Mouse (Mus musculus) forebrain, embryonic 14.5 days (tissue): Measurements from ENCODE around the gene Bhlhe41. TPM values are rescaled to one million over a fixed set of nuclear protein-coding genes. Genes with fewer than 3 reads are reported as not detected.
A peak's percentile ranks its signal among the peaks of the same experiment; 100 is the strongest.

Experiments
- ATAC-seq: fragments of 200-750 bp; cut with Nextera tagmentation; 2 replicates; pipeline ENCODE4 v1.8.0; 2017; ENCODE audit warnings: mild to moderate bottlenecking, moderate library complexity
- DNase-seq: peaks from one replicate; pipeline ENCODE4 v3.0.0-alpha.2; 2015; ENCODE audit warnings: low spot score
- H3K27ac ChIP-seq: fragments of 300-500 bp; sonication (generic); 2 replicates; pipeline ENCODE4 v1.5.1; 2014; ENCODE audit warnings: low read depth, mild to moderate bottlenecking, control low read depth, low read length, moderate library complexity
- H3K27me3 ChIP-seq: fragments of 300-500 bp; sonication (generic); replicated peaks from 2 replicates; pipeline ENCODE4 v1.6.1; 2014; ENCODE audit warnings: low read length, control low read depth, mixed read lengths; ENCODE audit not compliant: control insufficient read depth, insufficient read depth
- H3K36me3 ChIP-seq: fragments of 300-500 bp; sonication (generic); 2 replicates; pipeline ENCODE4 v1.6.1; 2014; ENCODE audit warnings: low read length, control low read depth; ENCODE audit not compliant: control insufficient read depth, insufficient read depth
- H3K4me1 ChIP-seq: fragments of 300-500 bp; sonication (generic); 2 replicates; pipeline ENCODE4 v1.6.1; 2014; ENCODE audit warnings: antibody characterized with exemption, low read length, control low read depth; ENCODE audit not compliant: control insufficient read depth, insufficient read depth
- H3K4me2 ChIP-seq: fragments of 300-500 bp; sonication (generic); 2 replicates; pipeline ENCODE4 v1.6.1; 2014; ENCODE audit warnings: mild to moderate bottlenecking, control low read depth, low read length
- H3K4me3 ChIP-seq: fragments of 300-500 bp; sonication (generic); 2 replicates; pipeline ENCODE4 v1.5.1; 2014; ENCODE audit warnings: low read depth, low read length, control low read depth
- H3K9ac ChIP-seq: fragments of 300-500 bp; sonication (generic); 2 replicates; pipeline ENCODE4 v1.6.1; 2014; ENCODE audit warnings: mild to moderate bottlenecking, low read length, control low read depth, moderate library complexity
- H3K9me3 ChIP-seq: fragments of 300-500 bp; sonication (generic); replicated peaks from 2 replicates; pipeline ENCODE4 v1.6.1; 2016; ENCODE audit warnings: low read length, control low read depth, mixed read lengths; ENCODE audit not compliant: control insufficient read depth
- WGBS: fragments of 180-500 bp; shearing (Covaris S2); extraction: QIAGEN DNeasy Blood & Tissue Kit; methylation state at CpG from one replicate; pipeline ENCODE4 v1.1.7; 2014; 5-methylcytosine and 5-hydroxymethylcytosine counted together
- polyA plus RNA-seq: library from polyadenylated mRNA; unstranded; fragments of >200 nt; fragmentation: Nextera tagmentation; extraction: Ambion mirVana; gene quantifications from 2 replicates; pipeline ENCODE4 v1.2.1, GENCODE M21; 2014

Gene Bhlhe41
- polyA plus RNA-seq: 1.7 and 2.5 TPM in 2 replicates

DNA sequence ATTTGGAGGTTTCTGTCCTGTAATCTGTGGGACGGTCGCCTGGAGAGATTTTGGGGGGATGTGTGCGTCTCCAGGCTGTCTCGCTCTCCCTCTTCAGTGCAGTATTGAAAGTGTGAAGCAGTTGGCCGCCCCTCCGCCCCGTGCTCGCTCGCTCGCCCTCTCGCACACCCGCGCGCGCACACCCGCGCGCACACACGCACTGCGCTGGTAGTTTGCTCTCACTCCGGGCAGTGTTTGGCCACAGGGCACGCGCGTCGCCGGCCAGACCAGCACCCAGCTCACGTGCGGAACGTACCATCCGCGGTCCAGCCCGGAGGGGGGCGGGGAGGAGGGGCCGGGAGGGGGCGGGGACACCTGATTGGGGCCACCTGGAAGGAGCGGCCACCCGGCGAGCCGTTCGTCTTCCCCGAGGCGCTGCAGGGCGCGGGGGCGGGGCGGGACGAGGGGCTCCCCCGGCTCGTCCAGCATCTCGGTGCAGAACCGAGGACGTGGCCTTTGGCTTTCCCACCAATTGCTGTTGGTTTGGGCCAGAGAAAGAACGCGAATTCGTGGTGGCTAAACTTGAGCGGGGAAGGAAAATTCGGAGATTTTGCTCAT, at the start of gene Bhlhe41:
Gene Bhlhe41 (minus strand): TSS at position 270 of the 597 bp plus-strand sequence.
- Histone ChIP-seq H3K4me1 (peaks cover 3% of the 10 kb centered on the region), H3K4me3 (peak within 1 kb of the TSS; percentile 52), H3K4me2 (peak within 1 kb of the TSS; percentile 99), H3K27me3 (peaks cover 35% of the 10 kb centered on the region), H3K36me3 (no peaks in the 10 kb centered on the region), H3K9ac (peak within 1 kb of the TSS; percentile 61), H3K27ac (0 out of 2 replicates have a peak within 1 kb of the TSS, but pooled peaks have one; percentile 21), H3K9me3 (no peaks in the 10 kb centered on the region)
- peak; percentile 68 for DNase-seq
- under 1% methylated on average over 54 of the region's 57 CpGs for WGBS
- peak; percentile 28 for ATAC-seq

- Histone ChIP-seq H3K4me1 (peaks cover 4% of the 10 kb centered on the region; the same call in 1 of the 2 replicates), H3K27me3 (no peaks in the 10 kb centered on the region), H3K36me3 (no peaks in the 10 kb centered on the region), H3K27ac (no peak overlapping the region), H3K4me2 (no peak overlapping the region), H3K9ac (no peak overlapping the region), H3K9me3 (no peaks in the 10 kb centered on the region), H3K4me3 (no peak overlapping the region)
- DNase-seq (no peak), ATAC-seq (no peak)
Measured at GRCm38 (mm10) chr6:145912232-145912631, 46.9 kb upstream of the Bhlhe41 start.

DNA sequence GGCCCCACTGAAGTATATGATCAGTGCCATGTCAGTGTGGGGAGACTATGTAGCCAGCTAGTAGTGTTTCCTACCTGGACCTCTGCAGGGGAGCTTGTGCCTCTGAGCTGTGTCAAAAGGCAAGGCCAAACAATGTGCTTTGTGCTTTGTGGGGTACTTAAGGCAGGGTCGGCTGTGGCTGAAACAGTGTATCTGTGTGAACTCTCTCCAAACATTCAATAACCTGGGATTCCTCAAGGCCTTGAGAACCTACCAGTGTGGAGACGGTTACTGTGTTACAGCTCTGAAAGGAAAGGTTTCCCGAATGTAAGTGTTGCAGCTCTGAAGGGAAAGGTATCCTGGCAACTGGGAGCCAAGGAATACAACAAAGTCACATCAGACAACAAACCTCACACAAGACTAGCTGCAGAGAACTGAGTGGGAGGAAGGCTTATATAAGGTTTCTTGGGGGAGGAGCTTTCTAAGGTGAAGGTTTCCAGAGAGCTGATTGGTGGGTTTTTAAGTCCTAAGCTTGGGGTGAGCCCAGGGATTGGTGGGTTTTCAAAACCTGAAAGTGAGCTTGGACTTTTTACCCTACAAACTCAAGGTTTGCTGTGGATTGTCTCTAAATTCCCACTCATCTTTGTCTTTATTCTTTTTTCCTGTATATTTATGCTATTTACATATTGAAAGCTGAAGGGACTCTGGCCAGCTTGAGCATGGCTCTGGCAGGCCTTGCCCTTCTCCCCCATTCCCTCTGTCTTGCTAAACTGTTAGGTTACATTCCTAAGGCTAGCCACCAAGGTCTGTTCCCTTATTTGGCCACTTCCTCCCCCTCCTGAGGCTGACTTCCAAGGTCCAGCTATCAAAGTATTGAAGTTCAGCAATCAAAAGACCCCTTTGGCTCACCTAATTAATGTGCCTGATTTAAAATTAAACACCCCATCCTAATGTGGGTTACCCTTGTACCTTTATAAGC, 45.4 kb upstream of the Bhlhe41 start:
- H3K9me3 ChIP-seq: no peaks in the 10 kb centered on the region
- no peak overlapping the region for H3K27ac ChIP-seq
- no peaks in the 10 kb centered on the region for H3K36me3 ChIP-seq
- WGBS: 53% methylated on average over 3 of the region's 3 CpGs
- no peaks in the 10 kb centered on the region for H3K4me1 ChIP-seq
- ATAC-seq (no peak), DNase-seq (no peak)
- H3K9ac ChIP-seq: no peak overlapping the region
- H3K27me3 ChIP-seq: no peaks in the 10 kb centered on the region
- H3K4me2 ChIP-seq: no peak overlapping the region
- no peak overlapping the region for H3K4me3 ChIP-seq

DNA sequence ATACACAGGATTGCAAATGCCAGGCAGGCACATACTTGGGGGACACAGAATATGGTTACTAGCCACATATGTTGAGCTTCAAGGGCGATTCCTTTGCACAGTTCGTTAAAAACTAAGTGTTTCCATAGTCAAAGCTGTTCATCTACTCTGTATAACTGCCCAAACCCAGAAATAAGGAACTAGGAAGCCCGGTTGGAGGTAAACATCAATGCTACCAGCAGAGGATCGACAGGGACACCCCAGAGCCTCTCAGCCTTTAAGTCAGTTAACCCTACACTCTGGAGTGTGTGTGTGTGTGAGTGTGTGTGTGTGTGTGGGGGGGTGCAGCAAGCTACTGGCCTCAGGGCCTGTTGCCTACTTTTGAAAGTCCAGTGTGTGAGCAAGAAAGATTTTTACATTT, 44.6 kb upstream of the Bhlhe41 start:
- Histone ChIP-seq H3K4me3 (no peak overlapping the region), H3K9ac (no peak overlapping the region), H3K27ac (no peak overlapping the region), H3K4me1 (no peaks in the 10 kb centered on the region), H3K9me3 (no peaks in the 10 kb centered on the region), H3K36me3 (no peaks in the 10 kb centered on the region), H3K27me3 (no peaks in the 10 kb centered on the region), H3K4me2 (no peak overlapping the region)
- ATAC-seq (no peak), DNase-seq (no peak)
- 73% methylated on average over 4 of the region's 4 CpGs for WGBS

- ATAC-seq (no peak), DNase-seq (no peak)
- 79% methylated on average over 7 of the region's 7 CpGs for WGBS
- Histone ChIP-seq H3K9ac (no peak overlapping the region), H3K27ac (no peak overlapping the region), H3K9me3 (no peaks in the 10 kb centered on the region), H3K4me3 (no peak overlapping the region), H3K27me3 (no peaks in the 10 kb centered on the region), H3K4me1 (no peaks in the 10 kb centered on the region), H3K36me3 (no peaks in the 10 kb centered on the region), H3K4me2 (no peak overlapping the region)
Measured at GRCm38 (mm10) chr6:145906096-145906890, 40.9 kb upstream of the Bhlhe41 start.

DNA sequence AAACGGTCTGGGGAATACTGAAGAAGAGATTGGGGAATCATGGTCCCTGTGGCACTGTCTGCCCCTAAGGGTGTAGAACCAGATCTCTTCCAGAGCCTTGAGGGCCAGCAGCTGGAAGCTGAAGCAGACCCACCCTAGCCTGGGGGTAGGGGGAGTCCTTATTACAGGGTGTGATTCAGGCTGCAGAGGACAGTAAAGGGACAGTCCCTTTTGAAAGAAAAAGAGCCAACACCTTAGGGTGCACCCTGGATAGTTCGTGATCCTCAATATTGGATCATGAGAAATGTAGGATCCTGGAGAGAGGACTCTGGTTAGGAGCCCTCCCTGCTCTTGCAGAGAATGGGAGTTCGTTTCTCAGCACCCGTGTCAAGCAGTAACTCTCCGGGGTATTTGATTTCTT, 39.3 kb upstream of the Bhlhe41 start:
- H3K36me3 ChIP-seq: no peaks in the 10 kb centered on the region
- H3K27ac ChIP-seq: no peak overlapping the region
- no peak overlapping the region for H3K4me3 ChIP-seq
- no peaks in the 10 kb centered on the region for H3K4me1 ChIP-seq
- no peak overlapping the region for H3K4me2 ChIP-seq
- no peaks in the 10 kb centered on the region for H3K27me3 ChIP-seq
- H3K9ac ChIP-seq: no peak overlapping the region
- ATAC-seq: no peak
- no peaks in the 10 kb centered on the region for H3K9me3 ChIP-seq
- WGBS: 80% methylated on average over 5 of the region's 5 CpGs
- DNase-seq: no peak

DNA sequence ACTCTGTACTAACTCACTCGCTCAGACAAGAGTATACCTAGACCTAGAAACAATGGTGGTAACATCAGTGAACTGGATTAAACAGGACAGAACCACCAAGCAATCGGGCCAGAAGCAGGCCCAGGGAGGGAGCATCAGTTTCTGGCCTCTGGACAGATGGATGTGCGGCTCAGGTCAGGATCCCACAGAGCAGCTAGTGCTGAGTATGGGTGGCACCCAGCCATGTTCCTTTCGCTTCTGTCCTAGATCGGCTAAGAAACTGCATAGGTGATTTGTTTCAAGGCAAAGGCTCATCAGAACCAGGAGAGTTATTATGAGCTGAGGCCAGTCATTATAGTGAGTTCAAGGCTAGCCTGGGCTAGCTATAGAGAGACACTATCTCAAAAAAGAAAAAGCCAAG, 38.8 kb upstream of the Bhlhe41 start:
- ATAC-seq (no peak), DNase-seq (no peak)
- H3K27ac ChIP-seq: no peak overlapping the region
- no peaks in the 10 kb centered on the region for H3K36me3 ChIP-seq
- no peaks in the 10 kb centered on the region for H3K4me1 ChIP-seq
- no peaks in the 10 kb centered on the region for H3K9me3 ChIP-seq
- H3K9ac ChIP-seq: no peak overlapping the region
- 89% methylated on average over 5 of the region's 5 CpGs for WGBS
- no peak overlapping the region for H3K4me2 ChIP-seq
- no peaks in the 10 kb centered on the region for H3K27me3 ChIP-seq
- H3K4me3 ChIP-seq: no peak overlapping the region

GRCm38 (mm10) chr6:145894669-145895342, 29.4 kb upstream of the Bhlhe41 start:
- no peak overlapping the region for H3K4me2 ChIP-seq
- WGBS: 59% methylated on average over 8 of the region's 8 CpGs
- no peaks in the 10 kb centered on the region for H3K27me3 ChIP-seq
- H3K36me3 ChIP-seq: no peaks in the 10 kb centered on the region
- no peaks in the 10 kb centered on the region for H3K4me1 ChIP-seq
- no peak overlapping the region for H3K9ac ChIP-seq
- H3K9me3 ChIP-seq: no peaks in the 10 kb centered on the region
- no peak overlapping the region for H3K4me3 ChIP-seq
- DNase-seq: no peak
- no peak for ATAC-seq
- H3K27ac ChIP-seq: no peak overlapping the region
